Mouse (Mus musculus) bone marrow macrophage, adult 2 months (primary cell): Measurements from ENCODE around the gene Tecpr1. TPM values are rescaled to one million over a fixed set of nuclear protein-coding genes. Genes with fewer than 3 reads are reported as not detected.

Experiments
- H3K27ac ChIP-seq: 2 replicates; pipeline ENCODE4 v1.5.1; 2012; ENCODE audit warnings: low read depth, low read length; ENCODE audit not compliant: insufficient read depth
- H3K4me1 ChIP-seq: 2 replicates; pipeline ENCODE4 v1.6.1; 2012; ENCODE audit warnings: low read length; ENCODE audit not compliant: control insufficient read depth, insufficient read depth
- H3K4me3 ChIP-seq: 2 replicates; pipeline ENCODE4 v1.5.1; 2012; ENCODE audit warnings: mild to moderate bottlenecking, low read length, moderate library complexity; ENCODE audit not compliant: insufficient read depth
- CTCF ChIP-seq: IDR thresholded peaks from 2 replicates; pipeline ENCODE4 v1.5.1; 2012; ENCODE audit warnings: low read depth, mild to moderate bottlenecking, low read length, moderate library complexity
- POLR2A ChIP-seq: IDR thresholded peaks from 2 replicates; pipeline ENCODE4 v1.6.1; 2012; ENCODE audit warnings: mild to moderate bottlenecking, low read depth, low read length, borderline replicate concordance
- polyA plus RNA-seq: library from polyadenylated mRNA; stranded (reverse); fragments of >200 nt; gene quantifications from 2 replicates; pipeline ENCODE4 v1.2.4, GENCODE M21; 2012; ENCODE audit not compliant: missing spikeins, insufficient read depth, insufficient read length

Gene Tecpr1
- polyA plus RNA-seq, 1 experiment: 50.7 TPM

- TF ChIP-seq CTCF: no peak
- no peak for TF ChIP-seq POLR2A
Measured at GRCm38 (mm10) chr5:144182542-144183247, 40.7 kb downstream of the Tecpr1 start.

GRCm38 (mm10) chr5:144181249-144181648 is 42.2 kb downstream of the Tecpr1 start:
- Histone ChIP-seq H3K4me1 (peaks cover 2% of the 10 kb centered on the region; the same call in 1 of the 2 replicates), H3K4me3 (no peak overlapping the region), H3K27ac (no peak overlapping the region)
- TF ChIP-seq CTCF (no peak), POLR2A (no peak)

More at GRCm38 (mm10) chr5:144182542-144183247, 40.7 kb downstream of the Tecpr1 start:
- no peak overlapping the region for H3K4me3 ChIP-seq
- no peak overlapping the region for H3K27ac ChIP-seq
- peaks cover 2% of the 10 kb centered on the region; the same call in 1 of the 2 replicates for H3K4me1 ChIP-seq

- TF ChIP-seq POLR2A: no peak
- no peak for TF ChIP-seq CTCF
- Histone ChIP-seq H3K4me3 (no peak overlapping the region), H3K27ac (no peak overlapping the region), H3K4me1 (peaks cover 2% of the 10 kb centered on the region; the same call in 1 of the 2 replicates)
Measured at GRCm38 (mm10) chr5:144178216-144178615, 45.2 kb downstream of the Tecpr1 start.

GRCm38 (mm10) chr5:144173648-144174047 is 49.8 kb downstream of the Tecpr1 start:
- H3K27ac ChIP-seq: no peak overlapping the region
- TF ChIP-seq CTCF (no peak), POLR2A (no peak)
- peaks cover 2% of the 10 kb centered on the region; the same call in 1 of the 2 replicates for H3K4me1 ChIP-seq
- H3K4me3 ChIP-seq: no peak overlapping the region

GRCm38 (mm10) chr5:144169275-144169975 is 54.0 kb downstream of the Tecpr1 start:
- TF ChIP-seq POLR2A (no peak), CTCF (no peak)
- Histone ChIP-seq H3K4me1 (no peaks in the 10 kb centered on the region), H3K27ac (no peak overlapping the region), H3K4me3 (no peak overlapping the region)

- no peak overlapping the region for H3K4me3 ChIP-seq
- TF ChIP-seq CTCF (no peak), POLR2A (no peak)
Measured at GRCm38 (mm10) chr5:144165756-144166155, 57.7 kb downstream of the Tecpr1 start.

GRCm38 (mm10) chr5:144162813-144163517 is 60.5 kb downstream of the Tecpr1 start:
- no peak overlapping the region for H3K4me3 ChIP-seq

More at GRCm38 (mm10) chr5:144165756-144166155, 57.7 kb downstream of the Tecpr1 start:
- H3K27ac ChIP-seq: no peak overlapping the region
- H3K4me1 ChIP-seq: no peaks in the 10 kb centered on the region

DNA sequence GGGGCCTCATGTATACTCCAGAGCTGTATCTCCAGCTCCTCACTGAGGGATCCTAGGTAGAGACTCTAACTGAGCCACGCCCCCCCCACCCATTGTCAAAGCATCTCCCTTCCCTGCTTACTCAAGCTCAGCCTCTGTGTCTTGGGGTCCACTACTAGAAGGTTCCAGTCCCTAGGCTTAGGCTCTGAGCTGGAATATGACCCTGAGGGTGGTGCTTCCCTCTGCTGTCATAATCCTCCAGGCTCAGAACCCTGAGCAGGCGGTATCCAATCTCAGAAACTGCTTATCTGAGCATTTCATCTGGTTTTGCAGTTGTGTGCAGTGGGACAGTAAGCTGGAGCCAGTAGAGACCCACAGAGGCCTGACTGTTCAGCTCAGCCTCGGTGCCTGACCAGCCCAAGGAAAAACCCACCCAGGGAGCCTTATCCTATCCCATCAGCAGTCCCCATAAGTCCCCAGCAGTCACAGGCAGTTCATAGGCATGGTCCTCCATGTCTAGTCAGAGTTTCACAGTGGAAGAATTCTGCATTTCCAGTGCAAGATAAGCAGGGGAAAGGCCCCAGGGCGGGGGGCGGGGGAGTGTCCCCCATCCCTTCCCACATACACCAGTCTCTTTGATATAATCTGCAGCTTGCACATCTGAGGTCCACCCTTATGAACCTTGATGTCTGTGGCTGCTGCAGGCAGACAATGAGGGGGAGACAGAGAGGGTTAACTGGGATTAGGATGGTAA is 61.2 kb downstream of the Tecpr1 start:
- H3K27ac ChIP-seq: no peak overlapping the region
- TF ChIP-seq CTCF (no peak), POLR2A (no peak)
- H3K4me1 ChIP-seq: 0 out of 2 replicates have a peak, but pooled peaks cover 2% of the 10 kb centered on the region
- no peak overlapping the region for H3K4me3 ChIP-seq

More at GRCm38 (mm10) chr5:144162813-144163517, 60.5 kb downstream of the Tecpr1 start:
- Histone ChIP-seq H3K4me1 (0 out of 2 replicates have a peak, but pooled peaks cover 2% of the 10 kb centered on the region), H3K27ac (no peak overlapping the region)
- TF ChIP-seq CTCF: no peak
- TF ChIP-seq POLR2A: no peak

GRCm38 (mm10) chr5:144159137-144159536 is 64.3 kb downstream of the Tecpr1 start:
- Histone ChIP-seq H3K4me1 (0 out of 2 replicates have a peak, but pooled peaks cover 2% of the 10 kb centered on the region), H3K27ac (no peak overlapping the region), H3K4me3 (no peak overlapping the region)
- TF ChIP-seq POLR2A: no peak
- no peak for TF ChIP-seq CTCF

- TF ChIP-seq POLR2A (no peak), CTCF (no peak)
- Histone ChIP-seq H3K27ac (no peak overlapping the region), H3K4me3 (no peak overlapping the region), H3K4me1 (0 out of 2 replicates have a peak, but pooled peaks cover 2% of the 10 kb centered on the region)
Measured at GRCm38 (mm10) chr5:144158604-144159003, 64.8 kb downstream of the Tecpr1 start.
